Mouse (Mus musculus) liver, postnatal 0 days (tissue): ENCODE results near the gene Coq6.
A peak's percentile ranks its signal among the peaks of the same experiment; 100 is the strongest.

Experiments
- CTCF ChIP-seq: sonication (generic); IDR thresholded peaks from 2 replicates; pipeline ENCODE4 v1.5.1; 2016; ENCODE audit warnings: antibody characterized with exemption, low read depth
- EP300 ChIP-seq: IDR thresholded peaks from 2 replicates; pipeline ENCODE4 v1.6.1; 2016; ENCODE audit warnings: antibody characterized with exemption, low read depth, mild to moderate bottlenecking

GRCm38 (mm10) chr12:84388774-84389400, 27.4 kb downstream of the Coq6 start:
- TF ChIP-seq CTCF (no peak), EP300 (peak; percentile 34; the same call in 1 of the 2 replicates)
